Mouse (Mus musculus): ENCODE data around the gene Cacnb4. TPM values are rescaled to one million over a fixed set of nuclear protein-coding genes. Genes with fewer than 3 reads are reported as not detected.

Cacnb4 gene
- polyA plus RNA-seq, 1 experiment: 0.06 TPM

- Histone ChIP-seq H3K36me3 (ENCODE audit: control insufficient read depth, insufficient read depth, low read length) (peaks cover 27% of the 10 kb centered on the region), H3K27ac (ENCODE audit: insufficient read depth, low read length) (no peak overlapping the region), H3K4me3 (ENCODE audit: extremely low read depth, insufficient read depth, insufficient read length) (no peak overlapping the region), H3K27me3 (ENCODE audit: control insufficient read depth, insufficient read depth, low read length) (no peaks in the 10 kb centered on the region), H3K4me1 (ENCODE audit: control insufficient read depth, insufficient read depth, insufficient read length) (no peaks in the 10 kb centered on the region)
- DNase-seq (ENCODE audit: low read depth in 1 of 2, low spot score in 2 of 2): no peak
- no peak for TF ChIP-seq CTCF (IDR thresholded peaks at IDR 0.05; ENCODE audit: extremely low read depth, insufficient read depth, insufficient read length, insufficient replicate concordance)
- no peak for TF ChIP-seq POLR2A (IDR thresholded peaks at IDR 0.05; ENCODE audit: low read depth, low read length)
- WGBS: 56% methylated on average over 5 of the region's 5 CpGs
These were observed 264.1 kb downstream of the Cacnb4 start for GRCm38 (mm10) chr2:52412524-52413037.

- peaks cover 40% of the 10 kb centered on the region for H3K36me3 ChIP-seq (ENCODE audit: control insufficient read depth, insufficient read depth, low read length)
- no peaks in the 10 kb centered on the region for H3K4me1 ChIP-seq (ENCODE audit: control insufficient read depth, insufficient read depth, insufficient read length)
- no peaks in the 10 kb centered on the region for H3K27me3 ChIP-seq (ENCODE audit: control insufficient read depth, insufficient read depth, low read length)
- 67% methylated on average over 1 of the region's 1 CpGs for WGBS
- no peak for DNase-seq (ENCODE audit: low read depth in 1 of 2, low spot score in 2 of 2)
- no peak for TF ChIP-seq POLR2A (IDR thresholded peaks at IDR 0.05; ENCODE audit: low read depth, low read length)
- no peak for TF ChIP-seq CTCF (IDR thresholded peaks at IDR 0.05; ENCODE audit: extremely low read depth, insufficient read depth, insufficient read length, insufficient replicate concordance)
- no peak overlapping the region for H3K4me3 ChIP-seq (ENCODE audit: extremely low read depth, insufficient read depth, insufficient read length)
- no peak overlapping the region for H3K27ac ChIP-seq (ENCODE audit: insufficient read depth, low read length)
These were observed 270.2 kb downstream of the Cacnb4 start for GRCm38 (mm10) chr2:52406480-52406879.

GRCm38 (mm10) chr2:52405238-52405637 lies 271.4 kb downstream of the Cacnb4 start:
- DNase-seq (ENCODE audit: low read depth in 1 of 2, low spot score in 2 of 2): no peak
- no peaks in the 10 kb centered on the region for H3K27me3 ChIP-seq (ENCODE audit: control insufficient read depth, insufficient read depth, low read length)
- H3K4me3 ChIP-seq (ENCODE audit: extremely low read depth, insufficient read depth, insufficient read length): no peak overlapping the region
- WGBS: 88% methylated on average over 5 of the region's 5 CpGs
- no peak overlapping the region for H3K27ac ChIP-seq (ENCODE audit: insufficient read depth, low read length)
- H3K4me1 ChIP-seq (ENCODE audit: control insufficient read depth, insufficient read depth, insufficient read length): no peaks in the 10 kb centered on the region
- TF ChIP-seq POLR2A (IDR thresholded peaks at IDR 0.05; ENCODE audit: low read depth, low read length) (no peak), CTCF (IDR thresholded peaks at IDR 0.05; ENCODE audit: extremely low read depth, insufficient read depth, insufficient read length, insufficient replicate concordance) (no peak)
- peaks cover 30% of the 10 kb centered on the region for H3K36me3 ChIP-seq (ENCODE audit: control insufficient read depth, insufficient read depth, low read length)

- H3K27ac ChIP-seq (ENCODE audit: insufficient read depth, low read length): no peak overlapping the region
- no peaks in the 10 kb centered on the region for H3K27me3 ChIP-seq (ENCODE audit: control insufficient read depth, insufficient read depth, low read length)
- WGBS: 88% methylated on average over 5 of the region's 5 CpGs
- no peaks in the 10 kb centered on the region for H3K36me3 ChIP-seq (ENCODE audit: control insufficient read depth, insufficient read depth, low read length)
- no peak overlapping the region for H3K4me3 ChIP-seq (ENCODE audit: extremely low read depth, insufficient read depth, insufficient read length)
- H3K4me1 ChIP-seq (ENCODE audit: control insufficient read depth, insufficient read depth, insufficient read length): no peaks in the 10 kb centered on the region
- no peak for DNase-seq (ENCODE audit: low read depth in 1 of 2, low spot score in 2 of 2)
- TF ChIP-seq CTCF (IDR thresholded peaks at IDR 0.05; ENCODE audit: extremely low read depth, insufficient read depth, insufficient read length, insufficient replicate concordance) (no peak), POLR2A (IDR thresholded peaks at IDR 0.05; ENCODE audit: low read depth, low read length) (no peak)
These were observed 282.1 kb downstream of the Cacnb4 start for GRCm38 (mm10) chr2:52394529-52394928.

GRCm38 (mm10) chr2:52390415-52390975 lies 286.1 kb downstream of the Cacnb4 start:
- Histone ChIP-seq H3K27ac (ENCODE audit: insufficient read depth, low read length) (no peak overlapping the region), H3K4me3 (ENCODE audit: extremely low read depth, insufficient read depth, insufficient read length) (no peak overlapping the region), H3K27me3 (ENCODE audit: control insufficient read depth, insufficient read depth, low read length) (no peaks in the 10 kb centered on the region), H3K36me3 (ENCODE audit: control insufficient read depth, insufficient read depth, low read length) (no peaks in the 10 kb centered on the region), H3K4me1 (ENCODE audit: control insufficient read depth, insufficient read depth, insufficient read length) (no peaks in the 10 kb centered on the region)
- 81% methylated on average over 2 of the region's 2 CpGs for whole genome bisulfite sequencing
- DNase-seq (ENCODE audit: low read depth in 1 of 2, low spot score in 2 of 2): no peak
- TF ChIP-seq CTCF (IDR thresholded peaks at IDR 0.05; ENCODE audit: extremely low read depth, insufficient read depth, insufficient read length, insufficient replicate concordance) (no peak), POLR2A (IDR thresholded peaks at IDR 0.05; ENCODE audit: low read depth, low read length) (no peak)

GRCm38 (mm10) chr2:52389975-52390374 lies 286.7 kb downstream of the Cacnb4 start:
- WGBS: 79% methylated on average over 3 of the region's 3 CpGs
- H3K27me3 ChIP-seq (ENCODE audit: control insufficient read depth, insufficient read depth, low read length): no peaks in the 10 kb centered on the region

GRCm38 (mm10) chr2:52386451-52386850 lies 290.2 kb downstream of the Cacnb4 start:
- Histone ChIP-seq H3K4me3 (ENCODE audit: extremely low read depth, insufficient read depth, insufficient read length) (no peak overlapping the region), H3K36me3 (ENCODE audit: control insufficient read depth, insufficient read depth, low read length) (no peaks in the 10 kb centered on the region), H3K27me3 (ENCODE audit: control insufficient read depth, insufficient read depth, low read length) (no peaks in the 10 kb centered on the region), H3K4me1 (ENCODE audit: control insufficient read depth, insufficient read depth, insufficient read length) (no peaks in the 10 kb centered on the region), H3K27ac (ENCODE audit: insufficient read depth, low read length) (no peak overlapping the region)
- no peak for DNase-seq (ENCODE audit: low read depth in 1 of 2, low spot score in 2 of 2)
- 85% methylated on average over 6 of the region's 6 CpGs for WGBS
- TF ChIP-seq CTCF (IDR thresholded peaks at IDR 0.05; ENCODE audit: extremely low read depth, insufficient read depth, insufficient read length, insufficient replicate concordance) (no peak), POLR2A (IDR thresholded peaks at IDR 0.05; ENCODE audit: low read depth, low read length) (no peak)

More at GRCm38 (mm10) chr2:52389975-52390374, 286.7 kb downstream of the Cacnb4 start:
- Histone ChIP-seq H3K4me3 (ENCODE audit: extremely low read depth, insufficient read depth, insufficient read length) (no peak overlapping the region), H3K36me3 (ENCODE audit: control insufficient read depth, insufficient read depth, low read length) (no peaks in the 10 kb centered on the region), H3K4me1 (ENCODE audit: control insufficient read depth, insufficient read depth, insufficient read length) (no peaks in the 10 kb centered on the region), H3K27ac (ENCODE audit: insufficient read depth, low read length) (no peak overlapping the region)
- TF ChIP-seq CTCF (IDR thresholded peaks at IDR 0.05; ENCODE audit: extremely low read depth, insufficient read depth, insufficient read length, insufficient replicate concordance): no peak
- TF ChIP-seq POLR2A (IDR thresholded peaks at IDR 0.05; ENCODE audit: low read depth, low read length): no peak
- DNase-seq (ENCODE audit: low read depth in 1 of 2, low spot score in 2 of 2): no peak
